Mouse (Mus musculus) ovary, adult 2 months (tissue): ENCODE data around the gene 1700015F17Rik. TPM values are rescaled to one million over a fixed set of nuclear protein-coding genes. Genes with fewer than 3 reads are reported as not detected.

ENCODE experiments used
- polyA plus RNA-seq: library from polyadenylated mRNA; depleted of rRNA; stranded (reverse); fragments of >200 nt; gene quantifications from 2 replicates; pipeline ENCODE4 v1.2.3, GENCODE M21; 2012; rRNA removed

Gene 1700015F17Rik
- not detected in 2 replicates for polyA plus RNA-seq

DNA sequence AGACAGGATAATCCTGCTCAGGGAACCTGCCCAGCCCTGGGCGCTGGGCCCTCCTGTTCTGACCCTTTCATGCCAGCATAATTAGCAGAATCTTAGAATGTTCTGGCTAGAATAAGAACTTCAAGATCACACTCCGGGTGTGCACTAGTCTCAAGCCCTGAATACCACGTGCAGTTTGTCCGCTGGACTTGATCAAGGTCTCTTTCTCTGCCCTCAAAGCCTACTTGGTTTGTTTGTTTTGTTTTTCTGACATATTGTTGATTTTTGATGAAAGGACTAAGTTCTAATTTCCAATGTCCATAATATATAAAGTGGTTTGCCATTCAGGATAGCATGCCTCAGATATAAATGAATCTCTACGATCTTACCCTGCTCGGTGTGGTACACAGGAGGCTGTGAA lies at the start of gene 1700015F17Rik:
Gene 1700015F17Rik (minus strand): TSS at position 101 of the 400 bp plus-strand sequence.

DNA sequence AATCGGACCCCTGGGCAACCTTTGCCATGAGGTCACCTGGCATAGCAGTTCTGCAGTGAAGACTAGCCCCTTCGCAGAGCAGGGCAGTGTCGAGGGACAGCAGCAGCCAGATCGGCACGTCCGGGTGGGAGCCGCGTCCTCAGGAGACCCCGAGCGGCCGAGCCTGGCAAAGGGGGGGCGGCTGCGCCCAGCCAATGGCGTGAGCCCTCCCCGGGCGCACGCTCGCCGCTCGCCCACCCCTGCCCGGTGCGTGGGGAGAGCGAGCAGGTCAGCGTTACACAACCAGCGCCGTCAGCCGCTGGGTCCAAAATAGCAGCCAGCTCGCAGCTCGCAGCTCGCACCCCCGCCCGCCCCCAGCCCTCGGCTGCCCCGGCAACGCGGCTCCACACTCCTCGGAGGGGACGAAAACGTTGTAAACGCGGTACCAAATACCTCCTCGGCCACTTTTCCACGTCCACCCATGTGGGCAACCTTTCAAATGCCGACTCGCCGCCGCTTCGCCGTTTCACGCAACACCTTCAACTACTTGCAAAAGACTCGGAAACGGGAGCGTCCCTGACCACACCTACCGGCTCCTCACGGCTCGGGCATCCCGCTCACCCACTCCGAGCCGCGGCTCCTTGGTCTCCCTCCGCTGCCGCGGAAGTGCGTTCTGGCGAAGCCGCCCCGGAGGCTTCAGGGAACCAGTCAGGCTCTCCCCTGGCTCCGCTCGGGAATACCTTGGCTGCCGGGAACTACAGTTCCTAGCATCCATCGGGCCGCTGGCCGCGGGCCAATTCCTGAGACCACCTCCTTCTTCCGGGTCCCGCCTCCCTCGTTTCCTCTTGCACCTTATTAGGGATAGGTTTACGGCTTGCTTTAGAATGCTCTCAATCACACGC lies 35.5 kb upstream of the 1700015F17Rik start, which contains the start of gene Cldn12:
Gene Cldn12 (minus strand): TSS at position 763 of the 881 bp plus-strand sequence.

DNA sequence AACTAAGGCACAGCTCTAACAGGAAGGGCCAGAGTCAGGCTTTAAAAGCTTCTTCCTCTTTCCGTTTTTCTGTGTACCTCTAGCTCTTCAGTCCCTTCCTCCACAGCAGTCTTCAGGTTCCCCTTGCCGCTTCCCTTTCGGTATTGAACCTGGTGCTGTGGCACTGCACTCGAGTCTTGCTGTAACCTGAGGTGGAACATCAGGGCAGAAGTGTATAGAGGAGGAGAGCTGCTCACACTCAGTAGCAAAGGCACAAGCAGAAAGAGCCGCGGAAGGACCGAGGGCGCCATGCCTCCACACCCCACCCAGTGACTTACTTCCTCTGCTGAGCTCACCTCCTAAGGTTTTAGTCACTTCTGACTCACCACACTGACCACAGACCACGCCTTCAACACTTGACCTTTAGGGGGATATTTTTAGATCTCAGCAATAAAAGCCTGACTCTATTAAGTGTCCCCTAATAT lies 58.9 kb downstream of the 1700015F17Rik start, which contains the start of gene Cdk14:
Gene Cdk14 (minus strand): TSS at position 321 of the 464 bp plus-strand sequence.

Other genes with a start within 250 kb of the 1700015F17Rik start
- 2.3 TPM in 2 replicates for gene Cdk14, start 58.8 kb downstream of the 1700015F17Rik start, polyA plus RNA-seq
- gene Cldn12, start 35.8 kb upstream of the 1700015F17Rik start, polyA plus RNA-seq: 19.4 and 20.8 TPM in 2 replicates
- gene Gtpbp10, start 80.4 kb upstream of the 1700015F17Rik start, polyA plus RNA-seq: 0.93 and 1.5 TPM in 2 replicates
- gene Gm8773, start 94.7 kb upstream of the 1700015F17Rik start, polyA plus RNA-seq: 0.14 and 0.16 TPM in 2 replicates
- gene Cfap69, start 185.1 kb upstream of the 1700015F17Rik start, polyA plus RNA-seq: 8.6 and 13.3 TPM in 2 replicates
- 5.2 and 8.9 TPM in 2 replicates for gene Steap2, start 215.4 kb upstream of the 1700015F17Rik start, polyA plus RNA-seq